Comparison of ENCODE assay signal across 23 mouse cellular contexts in genomic region chr1:106799931-106800330, GRCm38 (mm10). TPM values are rescaled to one million over a fixed set of nuclear protein-coding genes. Genes with fewer than 3 reads are reported as not detected.
DNase-seq lines count a peak whose midpoint lies in the region; ATAC-seq and TF ChIP-seq lines count a peak whose summit lies in the region.
"Had no signal": no experiment of that assay in that cellular context is flagged by ENCODE, and none has a peak within 500 bp of the region (broad histone marks: within the 10 kb centered on the region; RNA-seq: fewer than 3 reads in every experiment).

No protein-coding gene starts in this region.

- H3K27ac ChIP-seq in kidney, adult 2 months (ENCODE audit: insufficient read depth, low read depth, low read length), result no peak overlapping the region
- H3K27ac ChIP-seq: embryonic facial prominence, embryonic 12.5 days; hindbrain, embryonic 15.5 days; left cerebral cortex, adult 2 months; limb, embryonic 10.5 days; liver, embryonic 13.5 days; midbrain, embryonic 13.5 days had no signal

- no peak for ATAC-seq in Patski
- ATAC-seq: forebrain, embryonic 14.5 days; midbrain, embryonic 13.5 days had no signal

- H3K36me3 ChIP-seq in kidney, adult 2 months (ENCODE audit: control insufficient read depth, insufficient read depth, low read length), result no peaks in the 10 kb centered on the region
- H3K36me3 ChIP-seq: embryonic facial prominence, embryonic 12.5 days; hindbrain, embryonic 15.5 days; limb, embryonic 10.5 days; liver, embryonic 13.5 days; midbrain, embryonic 13.5 days had no signal

- H3K4me1 ChIP-seq in kidney, adult 2 months (ENCODE audit: control insufficient read depth, insufficient read depth, low read length), result peaks cover 3% of the 10 kb centered on the region; the same call in 1 of the 2 replicates

- DNase-seq in kidney, adult 2 months, result no peak
- no peak for DNase-seq in kidney, adult 8-10 months
- peak; percentile 21 for DNase-seq in thymus, postnatal 0 days (ENCODE audit: low spot score)
- DNase-seq in thymus, postnatal 4 days, result no peak
- DNase-seq in Patski (ENCODE audit: low read depth, low spot score), result no peak
- no peak for DNase-seq in frontal cortex, adult 2 months (ENCODE audit: extremely low spot score in 1 of 2, low spot score in 1 of 2)
- no peak for DNase-seq in gastrocnemius, postnatal 36 days
- DNase-seq: adrenal gland, adult 8-10 months; cerebellum, postnatal 10 days; heart, postnatal 14 days; kidney, adult 11 months; kidney, postnatal 25 days; layer of hippocampus, adult 9-11 months; liver, embryonic 13.5 days; spleen, adult 18-20 months had no signal

- POLR2A ChIA-PET in Patski (lab: Charles Lee), result no interaction called here

- in situ Hi-C loops in Patski (cut with MboI; ENCODE audit: low pct_unique_long_range_greater_than_20kb), result loop anchor here (25.0 kb wide), 1 partner anchor 738 kb away; no protein-coding TSS in a partner anchor

- TF ChIP-seq CTCF in kidney, adult 2 months (conservative IDR thresholded peaks at IDR 0.05; ENCODE audit: insufficient read depth, insufficient read length, low read depth, low read length), result peak; percentile 34; the same call in 1 of the 2 replicates
- peak; percentile 36 for TF ChIP-seq CTCF in Patski (IDR thresholded peaks at IDR 0.05)

- 84% methylated on average over 3 of the region's 3 CpGs for WGBS in kidney, adult 2 months

- intact Hi-C loops in gastrocnemius, postnatal 36 days (cut with DNase I), result no loop called here

- CTCF ChIA-PET in Patski (lab: Charles Lee), result interaction anchor here (1.0 kb wide), 1 partner anchor 10 kb away, joined by 3 read pairs; no protein-coding TSS in a partner anchor

- H3K4me3 ChIP-seq in kidney, adult 2 months (ENCODE audit: insufficient read depth, low read depth, low read length), result no peak overlapping the region
- H3K4me3 ChIP-seq: embryonic facial prominence, embryonic 12.5 days; erythroblast, embryonic 14.5 days; hindbrain, embryonic 15.5 days; left cerebral cortex, adult 2 months; limb, embryonic 10.5 days; liver, embryonic 13.5 days; midbrain, embryonic 13.5 days; myocyte had no signal

- no peak for TF ChIP-seq POLR2A in kidney, adult 2 months (IDR thresholded peaks at IDR 0.05; ENCODE audit: low read depth, low read length)

- H3K27me3 ChIP-seq in kidney, adult 2 months (replicated peaks; ENCODE audit: control insufficient read depth, insufficient read depth, low read length), result no peaks in the 10 kb centered on the region
- H3K27me3 ChIP-seq in Patski, result no peaks in the 10 kb centered on the region
- H3K27me3 ChIP-seq: embryonic facial prominence, embryonic 12.5 days; hindbrain, embryonic 15.5 days; liver, embryonic 13.5 days; midbrain, embryonic 13.5 days had no signal

RNA-seq across cellular contexts. Expression of gene Vps4b, which starts 3.4 kb away (rescaled TPM):
- polyA plus RNA-seq in kidney, adult 2 months (2012; rRNA removed), result 13.3 and 16.0 TPM in 2 replicates
- polyA plus RNA-seq in thymus, postnatal 0 days (2015; fragmentation: Nextera tagmentation; extraction: Ambion mirVana), result 82.5 and 88.7 TPM in 2 replicates
- 92.3 TPM for polyA plus RNA-seq in Patski (2021)
- 25.5 and 28.2 TPM in 2 replicates for polyA plus RNA-seq in frontal cortex, adult 2 months (2012; rRNA removed)
- 10 to 100 TPM; 18.0 to 18.5 TPM for total RNA-seq in gastrocnemius, postnatal 36 days (2021)

RNA-seq across cellular contexts. Expression of gene Kdsr, which starts 40.4 kb away (rescaled TPM):
- polyA plus RNA-seq in kidney, adult 2 months (2012; rRNA removed), result 7.6 and 13.3 TPM in 2 replicates
- polyA plus RNA-seq in thymus, postnatal 0 days (2015; fragmentation: Nextera tagmentation; extraction: Ambion mirVana), result 11.7 and 13.5 TPM in 2 replicates
- polyA plus RNA-seq in Patski (2021), result 21.7 TPM
- polyA plus RNA-seq in frontal cortex, adult 2 months (2012; rRNA removed), result 17.4 and 21.4 TPM in 2 replicates
- 1 to 10 TPM; 3.1 to 4.7 TPM for total RNA-seq in gastrocnemius, postnatal 36 days (2021)
